Mouse (Mus musculus) central nervous system, embryonic 11.5 days (tissue): Measurements from ENCODE around the gene Sptbn4. TPM values are rescaled to one million over a fixed set of nuclear protein-coding genes. Genes with fewer than 3 reads are reported as not detected.

ENCODE experiments used
- polyA plus RNA-seq: library from polyadenylated mRNA; depleted of rRNA; stranded (reverse); fragments of >200 nt; gene quantifications from 2 replicates; pipeline ENCODE4 v1.2.3, GENCODE M21; 2012; rRNA removed

Gene Sptbn4
- polyA plus RNA-seq: 1.5 and 1.6 TPM in 2 replicates

DNA sequence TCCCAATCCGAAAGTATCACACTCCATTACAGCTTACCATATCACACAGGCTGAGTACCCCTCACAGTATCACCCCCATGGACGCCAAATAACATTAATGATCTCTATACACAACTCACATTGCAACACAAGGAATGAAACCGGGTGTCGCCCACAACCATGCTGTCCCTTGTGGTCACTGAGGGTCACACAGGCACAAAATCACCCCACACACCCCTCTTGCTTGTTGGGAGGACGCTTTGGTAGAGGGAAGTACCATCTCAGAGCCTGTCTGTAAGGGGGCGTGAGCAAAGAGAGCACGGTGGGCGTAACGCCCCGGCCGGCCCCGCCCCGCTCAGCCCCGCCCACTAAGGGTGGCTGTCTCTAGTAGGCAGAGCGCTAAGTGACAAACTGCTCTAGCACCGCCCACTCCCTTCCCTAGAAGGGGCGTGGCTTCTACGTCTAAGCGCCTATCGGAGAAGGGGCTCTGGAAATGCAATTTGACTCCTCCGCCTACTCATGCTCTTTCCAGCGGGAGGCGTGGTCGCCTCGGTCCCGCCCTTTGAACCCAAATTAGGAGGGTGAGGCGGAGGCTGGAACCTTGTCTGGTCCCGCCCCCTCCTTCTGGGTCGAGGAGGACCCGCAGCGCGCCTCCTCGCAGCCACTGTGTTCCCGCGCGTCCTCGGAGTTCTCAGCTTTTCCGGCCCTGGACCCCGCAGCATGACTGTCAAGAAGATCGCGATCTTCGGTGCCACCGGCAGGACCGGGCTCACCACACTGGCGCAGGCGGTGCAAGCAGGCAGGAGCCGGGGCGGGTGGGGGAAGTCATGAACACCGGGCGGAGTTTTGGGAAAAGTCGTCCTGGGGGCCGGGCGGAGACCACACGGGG is at the start of gene Sptbn4, which contains the start of gene Blvrb:
TSS of gene Sptbn4 (minus strand) at position 268 of the 868 bp plus-strand sequence.
TSS of gene Blvrb (plus strand) at position 560 of the 868 bp plus-strand sequence.

GRCm38 (mm10) chr7:27486770-27487697 is 39.5 kb upstream of the Sptbn4 start, which contains the start of gene Sertad1:
Sertad1 (plus strand) TSS chr7:27486910.

DNA sequence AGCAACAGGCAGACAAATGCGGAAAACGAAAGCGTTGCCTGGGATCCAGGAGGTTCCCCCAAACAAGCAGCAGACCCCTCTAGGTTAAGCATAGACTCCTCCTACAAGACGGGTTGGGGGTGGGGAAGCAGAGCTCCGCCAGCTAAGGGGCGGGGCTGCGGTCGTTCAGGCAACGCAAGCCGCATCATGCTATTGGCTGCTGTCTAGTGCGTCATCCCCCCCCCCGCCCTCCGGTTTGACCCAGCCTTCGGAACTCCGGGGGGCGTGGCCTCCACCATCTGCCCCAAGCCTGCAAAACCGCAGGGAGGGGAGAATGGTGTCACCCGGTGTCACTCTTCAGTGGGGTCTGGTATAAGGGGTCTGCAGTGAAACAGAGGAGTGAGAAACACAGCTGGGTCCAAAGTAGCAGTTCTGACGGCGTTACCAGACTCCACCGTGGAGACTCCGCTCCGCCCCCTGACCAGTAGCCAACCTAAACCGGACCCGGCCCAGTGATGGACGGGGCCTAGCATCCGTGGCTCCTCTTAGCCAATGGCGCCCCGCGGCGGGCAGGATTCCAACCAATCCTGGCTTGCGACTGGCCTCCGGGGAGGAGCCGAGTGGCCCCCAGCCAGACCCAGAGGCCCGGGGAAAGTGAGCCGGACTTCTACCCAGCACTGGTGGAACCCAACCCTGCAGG is 25.8 kb upstream of the Sptbn4 start, which contains the start of gene Sertad3:
TSS of gene Sertad3 (plus strand) at position 613 of the 679 bp plus-strand sequence.

DNA sequence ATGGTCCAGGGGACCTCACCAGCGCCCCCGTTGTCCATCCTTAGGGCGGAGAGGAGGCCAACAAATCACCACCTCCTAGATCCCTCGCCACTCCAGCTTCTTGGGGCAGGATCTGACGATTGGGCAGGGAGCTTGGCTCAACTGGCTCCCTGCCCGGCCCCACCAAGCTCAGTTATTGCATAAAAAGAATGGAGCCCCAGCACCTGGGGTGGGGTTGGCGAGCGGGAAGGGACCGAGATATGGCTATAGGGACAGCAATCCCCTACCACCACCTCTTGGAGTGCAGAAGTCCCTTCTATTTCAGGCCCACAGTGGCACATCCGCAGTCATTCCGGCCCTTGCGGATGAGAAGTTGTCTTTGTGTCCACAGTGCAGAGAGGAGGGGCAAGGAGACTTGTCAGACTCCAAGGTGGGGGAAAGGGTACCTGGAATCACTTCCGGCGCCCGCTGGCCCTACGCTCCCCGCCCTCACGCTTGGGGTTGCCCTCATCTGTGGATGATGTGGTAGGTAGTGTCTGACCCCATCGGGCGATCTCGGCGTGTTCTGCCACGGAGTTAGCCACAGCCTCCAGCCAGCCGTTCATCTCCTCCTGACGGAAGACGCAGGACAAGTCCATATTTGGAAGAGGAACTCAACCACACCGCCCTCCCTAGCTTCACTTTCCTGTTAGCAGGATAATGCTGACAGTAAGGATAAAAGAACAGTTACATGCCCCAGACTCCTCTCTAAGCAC is 90.5 kb downstream of the Sptbn4 start, which contains the start of gene Gm20479:
TSS of gene Gm20479 (minus strand) at position 559 of the 734 bp plus-strand sequence.

GRCm38 (mm10) chr7:27355745-27356240 is 91.7 kb downstream of the Sptbn4 start, which contains the start of gene Shkbp1:
Shkbp1 (minus strand) TSS chr7:27356019.

DNA sequence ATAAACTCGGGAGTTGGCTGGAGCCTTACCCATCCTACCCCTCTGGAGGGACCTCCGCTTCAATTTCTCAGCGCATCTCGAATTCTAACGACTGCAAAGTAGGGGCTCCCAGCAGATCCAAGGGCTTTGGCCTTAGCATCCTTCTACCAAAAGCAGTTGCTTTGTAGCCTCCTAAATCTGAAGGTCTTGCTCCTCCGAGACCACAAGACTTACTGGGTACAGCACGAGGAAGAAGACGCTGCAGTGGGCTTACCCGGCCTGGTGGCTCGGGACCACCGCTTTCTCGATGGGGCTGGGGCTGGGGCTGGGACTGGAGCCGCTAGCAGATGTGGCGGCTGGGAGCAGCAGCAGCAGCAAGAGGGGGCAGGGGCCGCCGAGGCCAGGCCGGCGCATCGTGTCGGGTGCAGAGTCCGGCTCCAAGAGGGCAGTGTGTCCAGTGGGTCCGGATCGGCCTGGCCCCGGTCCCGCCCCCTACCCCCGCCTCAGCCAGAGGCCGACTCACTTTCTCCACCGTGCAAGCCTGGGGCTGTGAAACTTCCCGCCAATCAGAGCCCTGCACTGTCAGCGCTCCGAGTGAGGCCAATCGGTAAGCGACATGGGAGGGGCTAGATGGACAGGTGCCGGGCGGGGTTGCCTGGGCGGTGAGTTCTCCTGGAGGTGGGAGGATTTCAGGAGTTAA is 110.2 kb downstream of the Sptbn4 start, which contains the start of gene Ltbp4:
TSS of gene Ltbp4 (minus strand) at position 518 of the 679 bp plus-strand sequence.

Other genes starting within 250 kb of the Sptbn4 start
- gene Itpkc, start 219.0 kb downstream of the Sptbn4 start, polyA plus RNA-seq: 9.9 and 10.1 TPM in 2 replicates
- gene Coq8b, start 214.7 kb downstream of the Sptbn4 start, polyA plus RNA-seq: 28.7 and 30.6 TPM in 2 replicates
- 56.4 and 108 TPM in 2 replicates for gene Numbl, start 189.3 kb downstream of the Sptbn4 start, polyA plus RNA-seq
- gene Ltbp4, start 110.0 kb downstream of the Sptbn4 start, polyA plus RNA-seq: 17.5 and 18.3 TPM in 2 replicates
- 82.6 and 85.8 TPM in 2 replicates for gene Shkbp1, start 91.7 kb downstream of the Sptbn4 start, polyA plus RNA-seq
- 0.41 and 0.44 TPM in 2 replicates for gene Gm20479, start 90.3 kb downstream of the Sptbn4 start, polyA plus RNA-seq
- gene Blvrb, start 292 bp upstream of the Sptbn4 start, polyA plus RNA-seq: 65.2 and 71.6 TPM in 2 replicates
- 8.5 and 17.8 TPM in 2 replicates for gene Sertad3, start 26.1 kb upstream of the Sptbn4 start, polyA plus RNA-seq
- 11.8 and 12.2 TPM in 2 replicates for gene Sertad1, start 39.2 kb upstream of the Sptbn4 start, polyA plus RNA-seq
- 4.6 and 5.3 TPM in 2 replicates for gene Prx, start 51.6 kb upstream of the Sptbn4 start, polyA plus RNA-seq
- 2.3 and 3.4 TPM in 2 replicates for gene Hipk4, start 75.6 kb upstream of the Sptbn4 start, polyA plus RNA-seq
- gene Pld3, start 105.5 kb upstream of the Sptbn4 start, polyA plus RNA-seq: 61.2 and 68.5 TPM in 2 replicates
- gene 2310022A10Rik, start 105.5 kb upstream of the Sptbn4 start, polyA plus RNA-seq: 24.6 and 32.0 TPM in 2 replicates
- 48.6 and 64.2 TPM in 2 replicates for gene Akt2, start 143.9 kb upstream of the Sptbn4 start, polyA plus RNA-seq
- gene Ttc9b, start 206.2 kb upstream of the Sptbn4 start, polyA plus RNA-seq: 5.3 and 5.7 TPM in 2 replicates
- 32.1 and 44.5 TPM in 2 replicates for gene Map3k10, start 226.9 kb upstream of the Sptbn4 start, polyA plus RNA-seq
- gene Zfp607b, start 241.7 kb upstream of the Sptbn4 start, polyA plus RNA-seq: 4.6 and 5.2 TPM in 2 replicates